Mouse (Mus musculus) forebrain, embryonic 11.5 days (tissue): ENCODE data around the gene Nup188. TPM values are rescaled to one million over a fixed set of nuclear protein-coding genes. Genes with fewer than 3 reads are reported as not detected.

Experiments used
- ATAC-seq: fragments of 200-750 bp; cut with Nextera tagmentation; replicated peaks from 2 replicates; pipeline ENCODE4 v1.8.0; 2017; ENCODE audit warnings: moderate TSS enrichment; ENCODE audit not compliant: low FRiP score
- DNase-seq: peaks from one replicate; pipeline ENCODE4 v3.0.0-alpha.2; 2017; ENCODE audit warnings: low spot score
- H3K27ac ChIP-seq: fragments of 300-500 bp; sonication (generic); 2 replicates; pipeline ENCODE4 v1.5.1; 2014; ENCODE audit warnings: low read depth, low read length
- H3K27me3 ChIP-seq: fragments of 300-500 bp; sonication (generic); 2 replicates; pipeline ENCODE4 v1.6.1; 2014; ENCODE audit warnings: mild to moderate bottlenecking, low read length, mixed read lengths; ENCODE audit not compliant: control insufficient read depth, insufficient read depth
- H3K36me3 ChIP-seq: fragments of 300-500 bp; sonication (generic); 2 replicates; pipeline ENCODE4 v1.6.1; 2014; ENCODE audit warnings: mild to moderate bottlenecking, low read length, moderate library complexity, mixed read lengths; ENCODE audit not compliant: control insufficient read depth, insufficient read depth
- H3K4me1 ChIP-seq: fragments of 300-500 bp; sonication (generic); replicated peaks from 2 replicates; pipeline ENCODE4 v1.6.1; 2014; ENCODE audit warnings: low read length, mixed read lengths; ENCODE audit not compliant: control insufficient read depth, insufficient read depth
- H3K4me2 ChIP-seq: fragments of 300-500 bp; sonication (generic); 2 replicates; pipeline ENCODE4 v1.6.1; 2014; ENCODE audit warnings: low read depth, mild to moderate bottlenecking, low read length, moderate library complexity, mixed read lengths; ENCODE audit not compliant: severe bottlenecking
- H3K4me3 ChIP-seq: fragments of 300-500 bp; sonication (generic); 2 replicates; pipeline ENCODE4 v1.5.1; 2014; ENCODE audit warnings: low read depth, low read length
- H3K9ac ChIP-seq: fragments of 300-500 bp; sonication (generic); 2 replicates; pipeline ENCODE4 v1.6.1; 2014; ENCODE audit warnings: low read length
- H3K9me3 ChIP-seq: fragments of 300-500 bp; sonication (generic); 2 replicates; pipeline ENCODE4 v1.6.1; 2016; ENCODE audit warnings: low read length, mixed read lengths; ENCODE audit not compliant: control insufficient read depth
- WGBS: fragments of 180-500 bp; shearing (Covaris S2); extraction: QIAGEN DNeasy Blood & Tissue Kit; methylation state at CpG from one replicate; pipeline ENCODE4 v1.1.7; 2014; 5-methylcytosine and 5-hydroxymethylcytosine counted together
- polyA plus RNA-seq: library from polyadenylated mRNA; unstranded; fragments of >200 nt; fragmentation: Nextera tagmentation; extraction: Ambion mirVana; gene quantifications from 2 replicates; pipeline ENCODE4 v1.2.1, GENCODE M21; 2014

Nup188 gene
- polyA plus RNA-seq, 1 experiment from 2014 or later, result 65.8 TPM

GRCm38 (mm10) chr2:30371544-30371943, 85.3 kb downstream of the Nup188 start:
- no peaks in the 10 kb centered on the region for H3K9me3 ChIP-seq

DNA sequence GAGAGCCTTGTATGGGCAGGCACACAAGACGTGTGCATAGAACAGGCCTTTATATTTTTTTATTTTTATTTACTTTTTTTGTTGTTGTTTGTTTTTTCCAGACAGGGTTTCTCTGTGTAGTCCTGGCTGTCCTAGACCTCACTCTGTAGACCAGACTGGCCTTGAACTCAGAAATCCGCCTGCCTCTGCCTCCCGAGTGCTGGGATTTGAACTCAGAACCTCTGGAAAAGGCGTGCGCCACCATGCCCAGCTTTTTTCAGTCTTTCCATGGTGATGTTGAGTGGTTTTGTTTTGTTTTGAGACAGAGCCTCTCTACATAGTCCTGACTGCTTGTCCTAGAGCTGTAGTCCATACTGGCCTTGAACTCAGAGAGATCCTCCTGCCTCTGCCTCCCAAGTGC, 86.5 kb downstream of the Nup188 start:
- Histone ChIP-seq H3K27ac (no peak overlapping the region), H3K36me3 (peaks cover 11% of the 10 kb centered on the region), H3K4me2 (no peak overlapping the region), H3K9ac (no peak overlapping the region), H3K4me3 (no peak overlapping the region), H3K9me3 (no peaks in the 10 kb centered on the region), H3K4me1 (no peaks in the 10 kb centered on the region), H3K27me3 (no peaks in the 10 kb centered on the region)
- WGBS, result 97% methylated on average over 5 of the region's 5 CpGs
- ATAC-seq (no peak), DNase-seq (no peak)

More at GRCm38 (mm10) chr2:30371544-30371943, 85.3 kb downstream of the Nup188 start:
- H3K27me3 ChIP-seq, result no peaks in the 10 kb centered on the region
- no peak overlapping the region for H3K4me3 ChIP-seq
- ATAC-seq (no peak), DNase-seq (no peak)
- 97% methylated on average over 8 of the region's 8 CpGs for WGBS
- H3K9ac ChIP-seq, result no peak overlapping the region
- H3K4me2 ChIP-seq, result no peak overlapping the region
- H3K4me1 ChIP-seq, result no peaks in the 10 kb centered on the region
- H3K27ac ChIP-seq, result no peak overlapping the region
- peaks cover 11% of the 10 kb centered on the region for H3K36me3 ChIP-seq

DNA sequence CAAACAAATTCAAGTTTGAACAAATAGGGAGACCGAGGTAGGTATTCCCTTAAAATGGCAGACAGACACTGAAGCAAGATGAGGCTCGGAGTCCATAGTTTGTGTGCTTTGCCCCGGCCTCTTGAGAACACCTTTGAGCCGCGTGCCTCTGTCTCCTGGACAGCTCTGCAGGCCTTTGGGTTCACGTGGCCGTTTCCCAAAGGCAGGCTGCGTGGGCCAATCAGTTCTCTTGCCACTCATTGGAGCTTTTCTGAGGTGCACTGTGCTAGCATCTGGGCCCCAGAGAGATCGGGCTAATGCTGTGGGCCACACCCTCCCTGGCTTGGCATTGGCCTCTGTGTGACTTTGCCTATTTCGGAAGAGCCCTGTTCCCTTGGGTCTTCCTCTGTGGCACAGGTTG, 89.7 kb downstream of the Nup188 start:
- H3K27ac ChIP-seq, result no peak overlapping the region
- H3K27me3 ChIP-seq, result no peaks in the 10 kb centered on the region
- no peaks in the 10 kb centered on the region for H3K9me3 ChIP-seq
- H3K36me3 ChIP-seq, result peaks cover 13% of the 10 kb centered on the region; the same call in 1 of the 2 replicates
- H3K4me3 ChIP-seq, result no peak overlapping the region
- 94% methylated on average over 10 of the region's 10 CpGs for WGBS
- H3K4me1 ChIP-seq, result no peaks in the 10 kb centered on the region
- H3K9ac ChIP-seq, result no peak overlapping the region
- no peak for DNase-seq
- H3K4me2 ChIP-seq, result no peak overlapping the region
- ATAC-seq, result no peak

- whole genome bisulfite sequencing, result 87% methylated on average over 5 of the region's 5 CpGs
- DNase-seq, result no peak
Measured at GRCm38 (mm10) chr2:30377721-30378120, 91.5 kb downstream of the Nup188 start.

GRCm38 (mm10) chr2:30379307-30379706, 93.1 kb downstream of the Nup188 start:
- H3K27me3 ChIP-seq, result no peaks in the 10 kb centered on the region
- no peak overlapping the region for H3K4me3 ChIP-seq
- no peaks in the 10 kb centered on the region for H3K9me3 ChIP-seq
- peaks cover 7% of the 10 kb centered on the region; the same call in 1 of the 2 replicates for H3K36me3 ChIP-seq
- no peak overlapping the region for H3K4me2 ChIP-seq
- DNase-seq, result no peak
- ATAC-seq, result no peak
- H3K4me1 ChIP-seq, result no peaks in the 10 kb centered on the region
- no peak overlapping the region for H3K27ac ChIP-seq
- 94% methylated on average over 7 of the region's 7 CpGs for WGBS
- no peak overlapping the region for H3K9ac ChIP-seq

More at GRCm38 (mm10) chr2:30377721-30378120, 91.5 kb downstream of the Nup188 start:
- Histone ChIP-seq H3K9ac (no peak overlapping the region), H3K27me3 (no peaks in the 10 kb centered on the region), H3K4me1 (no peaks in the 10 kb centered on the region), H3K9me3 (no peaks in the 10 kb centered on the region), H3K4me2 (no peak overlapping the region), H3K27ac (no peak overlapping the region), H3K36me3 (peaks cover 12% of the 10 kb centered on the region; the same call in 1 of the 2 replicates), H3K4me3 (no peak overlapping the region)
- ATAC-seq, result no peak

- Histone ChIP-seq H3K9me3 (no peaks in the 10 kb centered on the region), H3K4me3 (no peak overlapping the region), H3K27ac (no peak overlapping the region), H3K36me3 (peaks cover 7% of the 10 kb centered on the region; the same call in 1 of the 2 replicates), H3K4me1 (no peaks in the 10 kb centered on the region), H3K9ac (no peak overlapping the region), H3K4me2 (no peak overlapping the region), H3K27me3 (no peaks in the 10 kb centered on the region)
- WGBS, result 90% methylated on average over 10 of the region's 10 CpGs
- ATAC-seq (no peak), DNase-seq (no peak)
Measured at GRCm38 (mm10) chr2:30380564-30381376, 94.6 kb downstream of the Nup188 start.

DNA sequence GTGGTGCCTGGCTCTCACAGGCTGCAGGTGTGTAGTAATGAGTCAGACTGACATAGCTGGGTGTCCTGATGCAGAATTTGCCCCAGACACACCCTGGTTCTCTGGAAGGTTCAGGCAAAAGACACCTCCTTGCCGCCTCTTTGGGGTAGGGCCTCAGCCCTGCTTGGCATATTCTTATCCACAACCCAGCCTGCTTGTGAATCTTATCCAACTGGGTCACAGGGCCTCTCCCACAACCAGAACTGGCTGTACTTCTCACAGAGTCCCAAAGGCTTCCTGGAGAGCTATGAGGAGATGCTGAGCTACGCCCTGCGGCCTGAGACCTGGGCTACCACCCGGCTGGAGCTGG, 95.2 kb downstream of the Nup188 start:
- Histone ChIP-seq H3K9ac (no peak overlapping the region), H3K9me3 (no peaks in the 10 kb centered on the region), H3K36me3 (peaks cover 7% of the 10 kb centered on the region; the same call in 1 of the 2 replicates), H3K4me1 (no peaks in the 10 kb centered on the region), H3K27ac (no peak overlapping the region), H3K4me2 (no peak overlapping the region), H3K27me3 (no peaks in the 10 kb centered on the region), H3K4me3 (no peak overlapping the region)
- 95% methylated on average over 4 of the region's 4 CpGs for WGBS
- DNase-seq (no peak), ATAC-seq (no peak)

- no peaks in the 10 kb centered on the region for H3K4me1 ChIP-seq
- no peaks in the 10 kb centered on the region for H3K9me3 ChIP-seq
- no peak overlapping the region for H3K9ac ChIP-seq
- no peak overlapping the region for H3K4me2 ChIP-seq
- no peak for DNase-seq
- no peaks in the 10 kb centered on the region; the same call in 1 of the 2 replicates for H3K36me3 ChIP-seq
- no peak overlapping the region for H3K4me3 ChIP-seq
- 80% methylated on average over 5 of the region's 5 CpGs for WGBS
- ATAC-seq, result no peak
- H3K27ac ChIP-seq, result no peak overlapping the region
- no peaks in the 10 kb centered on the region for H3K27me3 ChIP-seq
Measured at GRCm38 (mm10) chr2:30384814-30385213, 98.6 kb downstream of the Nup188 start.

GRCm38 (mm10) chr2:30385591-30385990, 99.4 kb downstream of the Nup188 start:
- WGBS, result 86% methylated on average over 4 of the region's 4 CpGs

More at GRCm38 (mm10) chr2:30385591-30385990, 99.4 kb downstream of the Nup188 start:
- no peak overlapping the region for H3K4me2 ChIP-seq
- no peaks in the 10 kb centered on the region for H3K4me1 ChIP-seq
- no peak overlapping the region for H3K9ac ChIP-seq
- no peak for DNase-seq
- no peak overlapping the region for H3K4me3 ChIP-seq
- no peaks in the 10 kb centered on the region for H3K9me3 ChIP-seq
- no peaks in the 10 kb centered on the region; the same call in 1 of the 2 replicates for H3K36me3 ChIP-seq
- no peak overlapping the region for H3K27ac ChIP-seq
- H3K27me3 ChIP-seq, result no peaks in the 10 kb centered on the region
- ATAC-seq, result no peak
